Mouse (Mus musculus) lung, adult 2 months (tissue): ENCODE data around the gene Hcn3.

ENCODE experiments used
- CTCF ChIP-seq: fragments of 200-500 bp; IDR thresholded peaks from 2 replicates; pipeline ENCODE4 v1.5.1; 2011; ENCODE audit warnings: mild to moderate bottlenecking, low read length, control low read depth; ENCODE audit not compliant: insufficient read depth
- POLR2A ChIP-seq: fragments of 200-500 bp; IDR thresholded peaks from 2 replicates; pipeline ENCODE4 v1.6.1; 2011; ENCODE audit warnings: low read depth, mild to moderate bottlenecking, control low read depth, low read length, borderline replicate concordance; ENCODE audit errors: extremely low read depth

- TF ChIP-seq CTCF (no peak), POLR2A (no peak)
Measured at GRCm38 (mm10) chr3:89147101-89147978, 12.7 kb downstream of the Hcn3 start.
